Mouse (Mus musculus) frontal cortex, postnatal 25 days (tissue): ENCODE data around the gene Rb1.

Experiments used
- DNase-seq, 2 experiments: peaks; one replicate each; pipeline ENCODE4 v3.0.0; 2022; ENCODE audit warnings: low spot score in 2 of 2

The Rb1 gene

DNA sequence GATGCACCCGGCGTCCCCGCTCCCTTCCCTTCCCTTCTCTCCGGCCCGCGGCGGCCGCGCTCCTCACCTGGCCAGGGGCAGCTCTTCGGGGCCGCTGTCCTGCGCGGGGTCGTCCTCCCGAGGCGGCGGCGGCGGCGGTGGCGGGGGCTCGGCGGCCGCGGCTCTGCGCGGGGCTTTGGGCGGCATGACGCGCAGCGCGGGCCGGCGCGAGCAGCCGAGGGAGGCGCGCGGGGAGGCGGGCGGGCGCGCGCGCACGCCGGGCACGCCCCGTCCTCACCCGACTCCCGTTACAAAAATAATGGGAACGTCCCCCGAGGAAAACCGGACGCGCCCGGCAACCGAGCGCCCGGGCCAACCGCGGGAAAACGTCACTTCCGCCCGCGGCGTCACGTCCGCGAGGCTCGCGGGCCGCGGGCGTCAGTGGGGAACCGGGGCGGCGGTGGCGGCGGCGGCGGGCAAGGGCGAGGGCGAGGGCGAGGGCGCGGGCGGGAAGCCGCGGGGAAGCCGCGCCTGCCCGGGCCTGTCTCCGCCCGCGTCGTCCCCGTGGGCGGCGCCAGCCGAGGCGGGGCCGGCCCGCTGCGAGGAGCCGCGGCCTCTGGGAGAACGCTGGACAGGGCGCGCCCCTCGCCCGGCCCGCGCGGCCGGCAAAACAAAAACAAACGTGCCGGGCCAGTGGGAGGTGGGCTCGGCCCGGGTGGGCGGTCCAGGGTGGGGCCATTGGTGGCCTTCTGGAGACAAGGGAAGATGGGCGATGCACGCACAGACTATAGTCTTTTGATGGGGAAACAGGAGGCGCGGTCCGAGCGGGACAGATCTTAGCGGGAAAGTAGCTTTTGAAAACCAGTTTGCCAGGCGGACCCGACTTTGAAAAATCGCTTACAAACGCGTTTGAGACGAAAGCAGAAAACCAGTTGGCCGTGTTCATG is at the start of gene Rb1:
Gene Rb1 (minus strand): TSS at position 367 of the 926 bp plus-strand sequence.
- peak; percentile 40 to 65 for DNase-seq

DNA sequence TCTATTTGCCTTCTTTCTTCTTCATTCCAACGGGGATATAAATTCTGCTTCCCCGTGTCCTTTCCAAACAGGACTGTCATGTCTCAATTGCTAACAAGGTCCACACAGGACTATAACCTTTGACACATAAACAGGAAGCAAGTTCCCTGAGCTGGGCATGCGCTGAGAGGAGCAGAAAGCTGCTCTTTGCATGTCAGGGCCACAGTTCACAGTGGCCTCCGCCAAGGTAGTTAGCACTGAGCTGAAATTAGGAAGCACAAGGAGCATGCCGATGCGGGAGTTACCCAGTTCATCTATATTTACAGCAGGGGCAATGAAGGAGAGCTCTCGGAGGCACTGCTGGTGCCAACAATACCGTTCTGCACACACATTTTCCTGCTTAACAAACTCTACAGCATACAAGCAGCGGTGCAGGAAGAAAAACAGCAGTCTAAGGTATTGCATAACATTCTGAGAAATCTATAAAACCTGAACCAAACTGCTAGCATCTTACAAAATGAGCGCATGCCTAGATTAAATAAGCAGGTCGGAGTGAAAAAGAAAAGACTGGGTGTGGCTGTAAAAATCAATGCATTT is 48.8 kb upstream of the Rb1 start:
- DNase-seq = no peak

DNA sequence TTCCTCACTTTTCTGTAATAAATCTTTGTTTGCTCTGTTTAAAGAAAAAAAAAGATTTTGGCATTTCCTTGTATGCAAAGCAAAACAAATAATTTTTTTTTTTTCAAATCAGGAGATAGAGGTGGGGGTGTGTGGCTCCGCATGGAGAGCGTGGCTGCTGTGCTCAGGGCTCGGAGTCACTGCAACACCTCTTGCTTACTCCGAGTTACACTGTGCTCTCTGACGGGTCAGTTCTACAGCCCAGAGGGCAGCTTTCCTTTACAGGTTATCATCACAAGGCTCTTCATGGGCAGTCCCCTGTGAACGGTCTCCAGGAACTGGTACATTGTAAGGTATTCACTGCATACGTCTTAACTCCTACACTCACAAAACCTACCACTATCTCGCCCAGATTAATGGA is 48.0 kb upstream of the Rb1 start:
- DNase-seq = no peak

DNA sequence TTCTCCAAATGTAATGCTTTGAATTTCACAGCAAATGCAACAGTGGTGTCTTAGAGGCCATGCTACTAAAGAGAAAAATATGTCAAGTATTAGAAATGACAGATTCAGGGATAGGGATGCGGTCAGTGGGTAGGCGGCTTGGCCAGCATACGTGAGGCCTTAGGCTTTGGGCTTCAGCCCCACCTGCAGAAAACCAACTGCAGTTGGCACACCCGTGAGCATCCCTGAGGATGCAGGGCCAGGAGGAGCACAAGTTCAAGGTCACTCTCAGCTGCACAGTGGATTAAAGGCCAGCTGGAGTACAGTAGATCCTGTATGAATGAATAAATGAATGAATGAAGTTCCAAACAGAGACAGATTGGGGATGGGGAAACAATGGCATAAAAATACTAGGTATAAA is 47.4 kb upstream of the Rb1 start:
- DNase-seq = no peak

DNA sequence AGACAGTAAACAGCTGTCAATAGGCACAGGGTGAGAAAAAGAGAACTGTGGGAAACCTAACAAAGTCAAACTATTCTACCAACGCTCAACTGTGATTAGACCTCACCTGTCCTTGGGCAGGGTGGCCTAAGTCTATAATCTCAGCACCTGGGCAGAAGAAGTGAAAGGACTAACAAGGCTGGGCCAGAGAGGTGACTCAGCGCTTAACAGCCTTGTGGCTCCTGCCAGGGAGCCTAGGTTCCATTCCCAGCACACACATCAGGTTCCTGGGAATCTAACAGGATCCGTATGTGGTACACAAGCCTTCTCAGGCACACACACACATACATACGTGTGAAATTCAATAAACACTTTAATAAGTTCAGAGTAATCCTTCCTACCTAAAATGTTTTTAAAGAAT is 46.0 kb upstream of the Rb1 start:
- no peak for DNase-seq

DNA sequence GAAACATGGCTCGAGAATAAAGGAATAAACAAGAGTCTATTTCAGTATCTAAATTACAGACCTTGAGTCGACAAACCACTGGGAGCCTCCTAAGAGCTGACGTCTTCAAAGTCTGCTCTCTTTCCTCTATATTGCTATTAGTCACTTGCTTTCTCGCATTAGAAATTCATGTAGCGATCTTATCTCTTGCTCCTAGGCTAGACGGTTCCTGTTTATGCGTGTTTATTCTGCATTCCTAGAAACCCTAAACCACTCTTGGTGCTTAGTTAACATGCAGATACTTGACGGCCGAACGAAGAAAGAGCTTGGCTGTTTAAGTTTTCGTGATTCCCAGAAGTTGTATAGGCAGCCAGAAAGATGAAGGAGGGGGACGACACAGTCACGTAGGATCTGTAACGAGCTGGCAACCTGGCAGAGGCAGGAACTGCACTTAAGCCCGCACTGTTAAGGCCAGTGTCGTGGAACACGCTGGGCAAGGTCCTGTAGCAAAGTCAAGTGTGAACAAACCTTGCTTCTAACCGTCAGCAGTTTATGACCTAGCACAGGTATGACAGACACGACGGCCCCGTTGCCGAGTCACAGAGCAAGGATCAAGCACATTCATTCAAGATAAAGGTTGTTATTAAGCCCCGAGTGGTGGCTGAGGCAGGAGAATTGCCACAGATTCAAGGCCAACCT is 45.2 kb upstream of the Rb1 start:
- no peak for DNase-seq

DNA sequence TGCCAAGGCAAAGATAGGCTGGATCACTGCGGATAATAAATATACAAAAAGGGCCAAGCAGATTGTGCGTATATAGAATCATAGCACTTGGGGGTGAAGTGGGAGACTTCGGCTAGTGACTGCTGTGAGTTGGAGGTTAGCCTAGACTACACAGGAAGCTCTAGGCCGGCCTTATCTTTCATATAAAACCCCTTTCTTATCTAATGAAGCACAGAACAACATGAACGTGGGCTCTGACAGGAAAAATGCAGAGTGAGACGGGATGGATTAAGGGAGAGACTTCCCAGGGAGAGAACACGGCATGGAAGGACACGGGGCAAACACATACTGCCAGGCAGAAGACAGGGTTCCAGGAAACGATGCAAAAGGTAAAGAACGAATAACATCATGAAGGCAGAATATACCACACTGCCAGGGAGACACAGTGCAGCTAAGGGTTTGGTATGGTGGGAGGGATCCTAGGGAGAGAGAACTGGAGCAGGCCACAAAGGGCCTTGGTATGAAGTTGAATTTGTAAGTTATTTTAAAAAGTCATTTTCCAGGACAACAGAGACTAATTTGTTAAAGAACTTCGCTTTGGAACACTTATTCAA is 44.6 kb upstream of the Rb1 start:
- no peak for DNase-seq

DNA sequence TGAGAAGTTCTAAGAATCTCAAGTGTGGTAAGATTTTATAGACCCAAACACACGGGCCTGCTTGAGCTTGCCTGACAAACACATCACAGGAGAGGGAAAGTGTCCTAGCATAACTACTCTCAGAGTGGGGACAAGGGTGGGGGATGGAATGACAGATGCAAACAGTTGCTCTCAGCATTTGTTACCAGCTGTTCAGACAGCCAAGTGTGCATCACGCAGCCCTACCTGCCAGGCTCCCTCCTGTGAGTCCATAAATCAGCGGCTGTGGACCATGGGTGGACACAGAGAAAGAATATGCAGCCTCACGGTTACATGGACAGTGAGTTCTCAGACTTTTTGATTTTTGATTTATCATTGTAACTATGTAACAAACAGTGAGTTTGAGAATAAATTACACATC is 44.0 kb upstream of the Rb1 start:
- DNase-seq = no peak

DNA sequence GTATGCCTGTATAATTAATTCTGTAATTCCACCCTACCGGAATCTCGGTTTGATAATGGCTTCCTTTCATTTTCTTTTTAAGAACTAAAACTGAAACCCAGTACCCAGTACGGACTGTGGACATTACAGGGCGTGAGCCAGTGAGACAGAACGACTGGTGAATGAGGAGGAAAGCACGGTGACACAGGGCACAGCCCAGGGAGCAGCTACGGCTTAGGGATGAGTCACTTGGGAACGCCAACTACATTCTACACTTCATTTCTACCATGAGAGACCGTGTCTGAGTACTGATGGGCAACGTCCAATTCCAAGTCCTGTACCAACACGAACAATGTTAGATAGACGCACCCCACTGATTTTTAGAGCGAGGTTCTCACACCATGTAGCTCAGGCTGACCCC is 43.3 kb upstream of the Rb1 start:
- no peak for DNase-seq

DNA sequence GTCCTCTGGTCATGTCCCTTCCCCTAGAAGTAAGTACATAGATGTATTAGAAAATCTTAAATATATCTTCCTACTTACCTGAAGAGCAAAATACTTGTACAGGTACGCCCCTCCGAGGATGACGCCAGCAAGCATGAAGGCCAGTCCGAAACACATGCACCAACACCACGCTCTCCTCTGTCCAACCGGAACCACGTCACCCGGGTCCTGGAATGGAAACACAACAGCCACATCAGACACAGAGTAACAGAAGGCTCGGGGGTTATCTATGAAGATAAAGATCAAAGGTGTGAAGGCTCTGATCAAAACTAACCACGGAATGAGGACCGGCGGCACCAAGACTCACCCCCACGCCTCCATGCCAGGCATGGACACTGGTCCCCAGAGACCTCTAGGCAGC is 42.6 kb upstream of the Rb1 start:
- DNase-seq = no peak

DNA sequence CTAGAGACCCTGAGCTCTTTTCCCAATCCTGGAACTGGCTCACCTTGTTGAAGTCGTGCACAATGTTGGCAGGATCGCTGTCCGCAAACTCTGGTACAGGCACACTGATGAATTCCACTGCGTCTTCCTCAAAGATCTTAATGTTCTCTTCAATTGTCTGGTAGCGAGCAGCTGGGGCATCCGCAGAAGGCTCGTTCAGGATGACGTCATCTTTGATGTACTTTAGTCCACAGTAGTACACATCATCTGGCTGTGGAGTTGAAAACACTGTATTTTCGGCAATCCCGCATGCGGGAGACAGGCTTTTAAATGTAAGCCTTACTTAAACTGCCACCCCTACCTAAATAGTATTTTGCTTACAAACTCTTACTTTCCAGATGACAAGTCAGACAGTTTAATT is 40.7 kb upstream of the Rb1 start:
- no peak for DNase-seq

DNA sequence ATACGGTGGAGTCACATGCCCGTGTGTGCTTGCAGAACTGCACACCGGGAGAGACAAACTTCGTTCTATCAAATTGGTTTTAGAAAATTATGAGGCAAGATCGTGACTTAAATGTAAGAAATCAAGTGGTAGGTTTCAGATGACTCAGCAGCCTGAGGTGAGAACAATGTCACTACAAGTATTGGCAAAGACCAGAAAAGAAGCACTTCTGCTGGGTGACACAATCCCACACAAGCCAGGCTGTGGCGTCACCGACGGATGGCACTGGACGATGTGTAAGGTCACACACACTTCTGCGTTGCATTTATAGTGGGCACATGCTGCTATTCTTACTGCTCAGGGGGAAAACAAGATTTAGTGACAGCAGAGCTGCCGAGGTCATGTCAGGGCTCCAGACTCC is 38.2 kb upstream of the Rb1 start:
- no peak for DNase-seq

DNA sequence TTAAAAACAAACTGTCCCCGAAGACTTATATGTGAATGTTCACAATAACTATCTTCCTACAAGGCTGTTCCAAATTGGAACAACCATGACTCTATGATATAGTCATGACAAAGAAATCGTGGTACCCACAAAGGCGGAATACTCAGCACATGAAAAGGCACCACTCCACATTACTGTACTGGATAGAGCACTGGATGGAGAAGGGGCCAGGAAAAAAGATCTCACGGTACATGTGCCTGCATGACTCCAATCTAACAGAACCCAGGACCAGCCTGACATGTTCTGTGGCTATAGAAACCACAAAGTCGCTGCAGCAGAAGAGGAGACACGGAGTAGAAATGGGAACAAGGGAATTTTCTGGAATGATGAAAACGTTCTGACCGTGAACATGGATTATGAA is 29.1 kb upstream of the Rb1 start:
- no peak for DNase-seq

DNA sequence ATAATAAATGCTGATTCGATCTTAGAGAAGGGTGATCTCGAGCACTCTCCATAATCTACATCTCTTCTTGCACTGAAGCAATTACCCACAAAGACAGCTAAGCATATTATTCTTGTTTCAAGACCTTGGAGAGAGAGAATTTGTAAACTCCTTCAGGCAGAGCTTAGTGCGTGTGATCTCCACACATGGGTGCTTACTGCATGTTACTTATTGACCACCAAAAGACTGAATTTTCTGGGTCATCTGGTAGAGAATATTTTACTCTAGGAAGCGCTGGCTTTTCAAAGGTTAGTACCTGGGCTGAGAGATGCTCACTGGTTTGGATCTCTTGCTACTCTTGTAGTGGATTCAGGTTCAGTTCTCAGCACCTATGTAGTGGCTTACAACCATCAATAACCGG is 25.5 kb upstream of the Rb1 start:
- no peak for DNase-seq

DNA sequence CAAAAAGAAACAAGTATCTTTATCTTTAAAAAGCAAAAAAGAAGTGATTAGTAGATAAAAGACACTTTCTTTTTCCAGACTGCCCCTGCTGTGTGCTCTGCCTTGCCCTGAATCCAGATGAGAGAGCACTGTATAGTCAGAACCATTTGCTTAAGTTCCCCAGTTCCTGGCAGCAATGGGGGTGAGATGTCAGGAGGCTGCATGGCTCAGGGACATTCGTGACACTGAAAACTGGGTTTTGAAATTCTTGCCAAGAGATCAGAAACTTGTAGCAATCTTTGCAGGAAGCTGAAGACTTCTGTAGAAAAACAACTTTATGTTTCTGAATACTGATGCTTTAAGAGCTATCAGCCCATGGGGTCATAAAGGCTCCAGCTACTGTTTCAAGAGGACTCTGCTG is 24.4 kb upstream of the Rb1 start:
- no peak for DNase-seq

DNA sequence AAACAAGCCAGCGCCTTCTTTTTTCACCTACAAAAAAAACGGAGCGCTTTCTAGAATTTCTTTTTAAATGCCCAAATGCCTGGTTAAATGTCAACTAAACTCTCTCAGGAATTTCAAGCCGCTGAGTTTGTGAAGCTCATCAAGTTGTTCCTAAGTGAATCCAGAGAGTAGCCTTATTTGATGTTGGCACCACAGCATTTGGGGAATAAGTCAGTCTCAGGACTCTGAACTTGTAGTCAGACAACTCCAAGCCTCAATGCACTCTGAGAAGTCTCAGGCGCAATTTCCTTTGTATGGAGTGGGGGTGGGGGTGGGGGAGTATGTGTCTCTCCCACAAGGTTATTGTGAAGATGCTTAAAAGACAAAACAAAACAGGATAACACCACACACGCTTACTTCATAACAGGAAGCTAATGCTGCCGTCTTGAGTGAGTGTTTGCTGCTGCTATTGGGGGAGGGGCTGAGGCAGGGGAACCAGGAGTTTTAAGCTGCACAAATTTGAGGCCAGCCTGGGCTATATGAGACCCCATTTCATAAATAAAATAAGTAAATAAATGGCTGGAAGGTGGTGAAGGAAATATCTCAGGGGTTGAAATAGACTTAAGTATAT is 23.5 kb upstream of the Rb1 start:
- DNase-seq = no peak

DNA sequence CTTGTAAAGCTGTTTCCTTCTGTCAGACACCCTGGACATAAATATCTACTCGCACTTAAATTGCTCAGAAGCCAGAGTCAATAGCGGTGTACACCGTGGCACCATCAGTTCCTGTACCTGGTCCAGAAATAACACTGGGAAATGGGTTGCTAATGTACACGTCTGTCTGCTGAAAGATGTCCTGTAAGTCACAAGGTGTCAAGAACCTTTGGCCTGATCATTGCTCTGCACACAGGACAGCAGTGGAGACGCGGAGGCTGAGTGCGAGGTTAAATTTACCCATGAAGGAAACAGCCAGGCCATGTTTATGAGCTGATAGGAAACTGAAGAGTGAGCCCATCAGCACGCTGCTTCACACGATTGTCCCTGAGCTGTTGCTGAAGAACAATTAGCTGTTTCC is 21.7 kb upstream of the Rb1 start:
- no peak for DNase-seq

DNA sequence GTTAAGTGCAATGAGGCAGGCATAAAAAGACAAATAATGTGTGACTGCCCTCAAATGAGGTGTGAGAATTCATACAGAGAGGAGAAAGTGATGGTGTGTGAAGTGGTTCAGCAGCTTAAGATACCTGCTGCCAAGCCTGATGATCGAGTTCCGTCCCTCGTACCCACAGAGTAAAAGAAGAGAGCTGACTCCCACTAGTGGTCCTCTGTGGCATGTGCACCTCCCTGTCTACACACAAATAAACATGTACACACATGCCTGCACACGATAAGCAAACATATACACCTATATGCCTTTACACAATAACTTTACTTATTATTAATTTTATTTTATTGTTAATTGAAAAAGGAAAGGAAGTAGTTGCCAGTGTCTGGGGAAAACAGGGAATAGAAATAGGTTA is 20.0 kb upstream of the Rb1 start:
- no peak for DNase-seq

DNA sequence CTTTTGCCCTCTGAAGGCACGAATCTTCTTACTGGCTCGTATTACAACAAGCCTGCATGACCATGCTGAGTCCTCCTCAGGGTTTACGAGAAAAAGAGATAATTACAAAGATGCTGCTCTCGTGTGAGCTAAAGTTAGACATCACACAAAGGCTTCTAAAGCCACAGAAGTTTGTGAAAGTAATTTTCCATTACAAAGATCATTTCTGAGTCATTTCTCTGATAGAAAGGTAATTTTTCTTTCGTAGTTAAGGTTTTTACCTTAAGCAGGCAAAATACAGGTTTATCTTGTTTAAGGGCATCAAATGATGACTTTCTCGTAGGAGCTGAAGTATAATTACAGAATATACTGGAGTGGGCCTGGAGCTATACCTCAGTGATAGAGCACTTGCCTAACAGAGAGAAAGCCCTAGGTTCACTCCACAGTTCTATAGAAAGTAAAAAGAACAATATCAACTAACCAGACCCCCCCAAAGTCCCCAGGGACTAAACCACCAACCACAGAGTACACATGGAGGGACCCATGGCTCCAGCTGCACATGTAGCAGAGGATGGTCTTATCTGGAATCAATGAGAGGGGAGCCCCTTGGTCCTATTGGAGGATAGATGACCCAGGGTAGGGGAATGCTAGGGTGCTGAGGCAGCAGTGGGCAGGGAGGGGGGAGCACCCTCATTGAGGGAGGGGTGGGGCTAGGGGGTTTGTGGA is 14.6 kb upstream of the Rb1 start:
- DNase-seq = no peak

DNA sequence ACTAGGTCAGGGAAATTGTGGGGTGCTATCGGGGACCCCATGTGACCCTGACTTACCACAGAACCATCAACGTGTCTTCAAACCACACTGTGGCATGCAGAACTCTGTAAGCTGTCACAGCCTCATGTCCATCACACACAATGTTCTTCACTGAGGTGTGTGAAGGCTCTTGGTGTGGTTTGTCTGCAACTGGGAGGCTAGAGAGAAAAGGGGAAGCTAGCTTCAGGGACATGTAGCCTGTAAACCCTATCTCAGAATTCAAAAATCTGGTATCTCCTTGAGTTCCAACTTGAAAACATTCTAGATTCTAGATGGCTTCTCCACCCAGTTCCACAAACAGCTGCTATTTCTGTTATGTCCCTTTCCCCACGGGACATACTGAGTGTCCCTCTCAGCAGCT is 14.0 kb upstream of the Rb1 start:
- no peak for DNase-seq

DNA sequence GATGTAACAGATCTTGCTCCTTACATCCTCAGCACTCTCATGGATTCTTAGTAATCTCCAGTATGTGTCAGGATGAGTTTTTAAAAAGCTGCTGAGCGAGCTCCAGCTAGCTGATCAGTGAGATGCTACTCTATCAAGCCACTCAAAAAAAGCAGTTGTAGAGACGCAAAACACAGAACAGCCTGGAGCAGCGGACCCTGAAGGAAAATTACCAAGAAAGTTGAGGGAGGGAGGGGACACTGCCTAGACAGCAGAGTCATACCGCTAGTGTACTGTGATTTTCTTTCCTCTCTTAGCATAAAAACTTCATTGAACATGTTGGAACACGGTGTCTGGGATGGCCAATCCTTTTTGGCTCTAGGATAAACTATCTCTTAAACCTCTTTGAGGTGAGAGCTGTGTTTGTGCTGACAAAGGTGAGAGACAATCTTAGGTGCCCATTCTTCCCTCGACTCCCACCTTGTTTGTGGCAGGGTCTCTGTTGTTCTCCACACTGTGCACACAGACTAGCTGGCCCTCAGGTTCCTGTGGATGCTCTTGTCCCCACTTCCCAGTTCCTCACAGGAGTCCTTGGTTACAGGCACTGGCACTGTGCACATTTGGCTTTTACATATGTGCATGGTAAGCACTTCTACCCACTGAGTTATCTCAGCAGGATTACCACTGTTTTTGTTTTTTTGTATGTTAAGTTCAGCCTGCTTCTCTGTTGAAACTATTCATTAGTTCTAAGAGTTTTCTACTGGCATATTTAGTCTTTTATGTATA is 10.9 kb upstream of the Rb1 start:
- DNase-seq = no peak
